Mouse (Mus musculus): ENCODE measurements around the gene Cog8. TPM values are rescaled to one million over a fixed set of nuclear protein-coding genes. Genes with fewer than 3 reads are reported as not detected.

The Cog8 gene
- polyA plus RNA-seq, 1 experiment from 2014 or later: 32.8 TPM

- under 1% methylated on average over 14 of the region's 40 CpGs for WGBS
- ATAC-seq (ENCODE audit: low read depth): 0 out of 2 replicates have a peak, but pooled peaks have one; percentile 1
- Histone ChIP-seq H3K36me3 (ENCODE audit: control insufficient read depth, insufficient read depth, low read length) (peaks cover 5% of the 10 kb centered on the region; the same call in 1 of the 2 replicates), H3K9me3 (ENCODE audit: control insufficient read depth, low read length) (no peaks in the 10 kb centered on the region), H3K9ac (ENCODE audit: low read depth, low read length) (peak overlapping the region; percentile 96), H3K27ac (replicated peaks; ENCODE audit: low read depth, low read length) (peak overlapping the region; percentile 83), H3K4me2 (ENCODE audit: low read depth, low read length) (peak overlapping the region; percentile 74), H3K4me3 (ENCODE audit: low read depth, low read length) (peak overlapping the region; percentile 94), H3K27me3 (replicated peaks; ENCODE audit: control insufficient read depth, insufficient read depth, low read length) (no peaks in the 10 kb centered on the region), H3K4me1 (ENCODE audit: control insufficient read depth, insufficient read depth, low read length) (peaks cover 11% of the 10 kb centered on the region)
- no peak for DNase-seq (ENCODE audit: low spot score)
These were observed 24.9 kb downstream of the Cog8 start for GRCm38 (mm10) chr8:107031577-107032090.

- Histone ChIP-seq H3K27ac (replicated peaks; ENCODE audit: low read depth, low read length) (peak within 1 kb of the TSS; percentile 83), H3K4me1 (ENCODE audit: control insufficient read depth, insufficient read depth, low read length) (peaks cover 11% of the 10 kb centered on the region), H3K9ac (ENCODE audit: low read depth, low read length) (peak within 1 kb of the TSS; percentile 96), H3K36me3 (ENCODE audit: control insufficient read depth, insufficient read depth, low read length) (no peaks in the 10 kb centered on the region), H3K27me3 (replicated peaks; ENCODE audit: control insufficient read depth, insufficient read depth, low read length) (no peaks in the 10 kb centered on the region), H3K4me3 (ENCODE audit: low read depth, low read length) (peak within 1 kb of the TSS; percentile 94), H3K4me2 (ENCODE audit: low read depth, low read length) (peak within 1 kb of the TSS; percentile 74), H3K9me3 (ENCODE audit: control insufficient read depth, low read length) (no peaks in the 10 kb centered on the region)
- ATAC-seq (ENCODE audit: low read depth): peak; percentile 97
- DNase-seq (ENCODE audit: low spot score): peak; percentile 93
- WGBS: 5% methylated on average over 53 of the region's 66 CpGs
These were observed 25.6 kb downstream of the Cog8 start, which contains the start of gene Vps4a for GRCm38 (mm10) chr8:107030650-107031576. Gene Vps4a (plus strand): TSS chr8:107031222.

DNA sequence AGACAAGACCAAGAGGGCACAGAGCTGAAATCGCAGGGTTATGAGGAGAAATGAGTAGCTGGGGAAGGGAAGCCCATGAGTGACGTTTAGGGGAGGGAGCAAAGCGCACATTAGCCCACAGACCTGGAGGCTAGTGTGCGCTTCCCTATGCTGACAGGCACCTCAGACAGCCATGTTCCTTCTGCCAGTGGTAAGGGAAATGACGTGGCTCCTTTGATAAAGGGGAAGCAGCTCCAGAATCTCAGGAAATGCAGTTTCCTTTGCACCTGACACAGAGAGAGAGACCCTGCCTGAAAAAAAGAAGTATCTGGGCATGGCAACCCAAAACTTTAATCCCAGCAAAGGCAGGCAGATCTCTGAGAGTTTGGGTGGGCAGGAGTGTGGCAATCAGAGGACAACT lies 26.4 kb downstream of the Cog8 start:
- Histone ChIP-seq H3K36me3 (ENCODE audit: control insufficient read depth, insufficient read depth, low read length) (no peaks in the 10 kb centered on the region), H3K4me1 (ENCODE audit: control insufficient read depth, insufficient read depth, low read length) (peaks cover 11% of the 10 kb centered on the region), H3K9me3 (ENCODE audit: control insufficient read depth, low read length) (no peaks in the 10 kb centered on the region), H3K27ac (replicated peaks; ENCODE audit: low read depth, low read length) (no peak overlapping the region), H3K4me2 (ENCODE audit: low read depth, low read length) (no peak overlapping the region), H3K27me3 (replicated peaks; ENCODE audit: control insufficient read depth, insufficient read depth, low read length) (no peaks in the 10 kb centered on the region), H3K4me3 (ENCODE audit: low read depth, low read length) (no peak overlapping the region), H3K9ac (ENCODE audit: low read depth, low read length) (no peak overlapping the region)
- 65% methylated on average over 5 of the region's 5 CpGs for WGBS
- no peak for ATAC-seq (ENCODE audit: low read depth)
- DNase-seq (ENCODE audit: low spot score): no peak

GRCm38 (mm10) chr8:107029310-107029709 lies 27.2 kb downstream of the Cog8 start:
- no peak for DNase-seq (ENCODE audit: low spot score)
- WGBS: 75% methylated on average over 3 of the region's 3 CpGs
- H3K4me3 ChIP-seq (ENCODE audit: low read depth, low read length): no peak overlapping the region

GRCm38 (mm10) chr8:107023479-107023878 lies 33.0 kb downstream of the Cog8 start:
- no peaks in the 10 kb centered on the region for H3K36me3 ChIP-seq (ENCODE audit: control insufficient read depth, insufficient read depth, low read length)
- no peak overlapping the region for H3K27ac ChIP-seq (replicated peaks; ENCODE audit: low read depth, low read length)
- no peaks in the 10 kb centered on the region for H3K9me3 ChIP-seq (ENCODE audit: control insufficient read depth, low read length)
- ATAC-seq (ENCODE audit: low read depth): no peak
- no peak for DNase-seq (ENCODE audit: low spot score)
- no peaks in the 10 kb centered on the region for H3K27me3 ChIP-seq (replicated peaks; ENCODE audit: control insufficient read depth, insufficient read depth, low read length)
- H3K9ac ChIP-seq (ENCODE audit: low read depth, low read length): no peak overlapping the region
- WGBS: 85% methylated on average over 8 of the region's 8 CpGs
- H3K4me2 ChIP-seq (ENCODE audit: low read depth, low read length): no peak overlapping the region
- H3K4me3 ChIP-seq (ENCODE audit: low read depth, low read length): no peak overlapping the region
- no peaks in the 10 kb centered on the region for H3K4me1 ChIP-seq (ENCODE audit: control insufficient read depth, insufficient read depth, low read length)

More at GRCm38 (mm10) chr8:107029310-107029709, 27.2 kb downstream of the Cog8 start:
- H3K4me2 ChIP-seq (ENCODE audit: low read depth, low read length): no peak overlapping the region
- H3K27ac ChIP-seq (replicated peaks; ENCODE audit: low read depth, low read length): no peak overlapping the region
- H3K27me3 ChIP-seq (replicated peaks; ENCODE audit: control insufficient read depth, insufficient read depth, low read length): no peaks in the 10 kb centered on the region
- no peaks in the 10 kb centered on the region for H3K9me3 ChIP-seq (ENCODE audit: control insufficient read depth, low read length)
- no peaks in the 10 kb centered on the region for H3K36me3 ChIP-seq (ENCODE audit: control insufficient read depth, insufficient read depth, low read length)
- no peak for ATAC-seq (ENCODE audit: low read depth)
- H3K9ac ChIP-seq (ENCODE audit: low read depth, low read length): no peak overlapping the region
- H3K4me1 ChIP-seq (ENCODE audit: control insufficient read depth, insufficient read depth, low read length): peaks cover 11% of the 10 kb centered on the region

DNA sequence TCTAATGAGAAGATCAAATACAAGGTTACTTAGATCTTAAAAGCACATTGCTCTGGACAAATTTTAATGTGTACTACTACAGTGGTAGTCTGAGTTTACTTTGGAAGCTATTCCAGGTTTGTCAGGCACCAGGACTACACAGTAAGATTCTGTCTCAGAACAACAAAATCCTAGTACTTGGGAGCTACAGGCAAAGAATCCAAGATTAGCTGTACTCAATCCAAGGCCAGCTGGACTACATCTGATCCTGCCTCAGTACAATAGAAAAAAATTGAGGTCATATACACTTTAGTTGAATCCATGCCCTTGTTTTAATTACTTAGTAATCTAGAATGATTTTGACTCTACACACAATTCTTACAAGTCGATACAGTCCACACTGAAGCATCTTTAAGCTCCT lies 41.6 kb downstream of the Cog8 start:
- no peak overlapping the region for H3K4me3 ChIP-seq (ENCODE audit: low read depth, low read length)
- H3K9me3 ChIP-seq (ENCODE audit: control insufficient read depth, low read length): no peaks in the 10 kb centered on the region
- H3K4me2 ChIP-seq (ENCODE audit: low read depth, low read length): no peak overlapping the region
- peaks cover 27% of the 10 kb centered on the region for H3K36me3 ChIP-seq (ENCODE audit: control insufficient read depth, insufficient read depth, low read length)
- H3K27me3 ChIP-seq (replicated peaks; ENCODE audit: control insufficient read depth, insufficient read depth, low read length): no peaks in the 10 kb centered on the region
- no peak overlapping the region for H3K27ac ChIP-seq (replicated peaks; ENCODE audit: low read depth, low read length)
- WGBS: 81% methylated on average over 1 of the region's 1 CpGs
- no peaks in the 10 kb centered on the region for H3K4me1 ChIP-seq (ENCODE audit: control insufficient read depth, insufficient read depth, low read length)
- DNase-seq (ENCODE audit: low spot score) (no peak), ATAC-seq (ENCODE audit: low read depth) (no peak)
- no peak overlapping the region for H3K9ac ChIP-seq (ENCODE audit: low read depth, low read length)

GRCm38 (mm10) chr8:107012666-107013065 lies 43.8 kb downstream of the Cog8 start:
- ATAC-seq (ENCODE audit: low read depth) (no peak), DNase-seq (ENCODE audit: low spot score) (no peak)
- H3K9ac ChIP-seq (ENCODE audit: low read depth, low read length): no peak overlapping the region
- H3K36me3 ChIP-seq (ENCODE audit: control insufficient read depth, insufficient read depth, low read length): peaks cover 34% of the 10 kb centered on the region
- WGBS: 78% methylated on average over 2 of the region's 2 CpGs
- H3K4me1 ChIP-seq (ENCODE audit: control insufficient read depth, insufficient read depth, low read length): no peaks in the 10 kb centered on the region
- H3K9me3 ChIP-seq (ENCODE audit: control insufficient read depth, low read length): no peaks in the 10 kb centered on the region
- no peak overlapping the region for H3K27ac ChIP-seq (replicated peaks; ENCODE audit: low read depth, low read length)
- no peak overlapping the region for H3K4me2 ChIP-seq (ENCODE audit: low read depth, low read length)
- H3K4me3 ChIP-seq (ENCODE audit: low read depth, low read length): no peak overlapping the region
- H3K27me3 ChIP-seq (replicated peaks; ENCODE audit: control insufficient read depth, insufficient read depth, low read length): no peaks in the 10 kb centered on the region

- no peak for ATAC-seq (ENCODE audit: low read depth)
- DNase-seq (ENCODE audit: low spot score): no peak
- H3K4me1 ChIP-seq (ENCODE audit: control insufficient read depth, insufficient read depth, low read length): no peaks in the 10 kb centered on the region
- no peaks in the 10 kb centered on the region for H3K9me3 ChIP-seq (ENCODE audit: control insufficient read depth, low read length)
- 88% methylated on average over 3 of the region's 3 CpGs for WGBS
- H3K27ac ChIP-seq (replicated peaks; ENCODE audit: low read depth, low read length): no peak overlapping the region
- H3K4me2 ChIP-seq (ENCODE audit: low read depth, low read length): no peak overlapping the region
- peaks cover 58% of the 10 kb centered on the region for H3K36me3 ChIP-seq (ENCODE audit: control insufficient read depth, insufficient read depth, low read length)
- no peak overlapping the region for H3K4me3 ChIP-seq (ENCODE audit: low read depth, low read length)
- no peaks in the 10 kb centered on the region for H3K27me3 ChIP-seq (replicated peaks; ENCODE audit: control insufficient read depth, insufficient read depth, low read length)
- H3K9ac ChIP-seq (ENCODE audit: low read depth, low read length): no peak overlapping the region
These were observed 48.7 kb downstream of the Cog8 start for GRCm38 (mm10) chr8:107007795-107008194.

All from embryonic facial prominence, embryonic 14.5 days (tissue).